Mouse (Mus musculus) embryonic fibroblast, embryonic 13.5 days (primary cell): ENCODE measurements around the gene Rab7.

Experiments used
- CTCF ChIP-seq: IDR thresholded peaks from 2 replicates; pipeline ENCODE4 v1.5.1; 2011; ENCODE audit warnings: mild to moderate bottlenecking, control low read depth, low read length, moderate library complexity, borderline replicate concordance; ENCODE audit not compliant: insufficient read depth
- POLR2A ChIP-seq: IDR thresholded peaks from 2 replicates; pipeline ENCODE4 v1.6.1; 2011; ENCODE audit warnings: low read depth, mild to moderate bottlenecking, control low read depth, low read length, moderate library complexity

DNA sequence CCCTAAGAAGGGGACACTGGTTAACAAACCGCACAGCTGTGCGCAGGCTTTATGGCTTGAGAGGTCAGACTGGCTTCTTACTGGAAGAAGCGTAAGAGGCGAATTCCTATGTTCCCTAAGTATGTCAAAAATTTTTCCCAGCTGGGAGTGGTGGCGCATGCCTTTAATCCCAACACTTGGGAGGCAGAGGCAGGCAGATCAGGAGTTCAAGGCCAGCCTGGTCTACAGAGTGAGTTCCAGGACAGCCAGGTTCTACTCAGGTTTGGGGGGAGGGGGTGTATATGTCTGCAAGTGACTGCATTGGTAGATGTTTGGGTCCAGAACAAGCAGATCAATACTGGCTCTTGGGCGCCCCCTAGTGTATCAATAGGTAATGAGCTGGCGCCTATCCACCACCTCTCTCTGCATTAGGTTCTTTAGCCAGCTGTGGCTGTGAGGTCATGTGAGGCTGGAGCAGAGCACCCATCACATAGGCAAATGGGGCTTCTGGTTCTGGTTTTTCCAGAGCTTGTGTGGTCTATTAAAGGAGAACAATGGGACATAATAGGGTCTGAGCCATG, 47.3 kb downstream of the Rab7 start:
- no peak for TF ChIP-seq POLR2A
- TF ChIP-seq CTCF: no peak
